Mouse (Mus musculus) layer of hippocampus, postnatal 10 days (tissue): ENCODE data around the gene Slc16a5. TPM values are rescaled to one million over a fixed set of nuclear protein-coding genes. Genes with fewer than 3 reads are reported as not detected.
"Not testable (repeated sequence)": the region's sequence is repeated elsewhere in the genome, so short reads cannot be mapped to it uniquely, and the experiment has no call there.

Experiments used
- DNase-seq, 2 experiments: peaks; one replicate each; pipeline ENCODE4 v3.0.0; 2021; ENCODE audit warnings: low spot score in 2 of 2
- total RNA-seq, 2 experiments: library from RNA; stranded (reverse); gene quantifications; 2 replicates each; pipeline ENCODE4 v1.2.3; 2021

The Slc16a5 gene
- total RNA-seq, 2 experiments from 2014 or later, result not detected

DNA sequence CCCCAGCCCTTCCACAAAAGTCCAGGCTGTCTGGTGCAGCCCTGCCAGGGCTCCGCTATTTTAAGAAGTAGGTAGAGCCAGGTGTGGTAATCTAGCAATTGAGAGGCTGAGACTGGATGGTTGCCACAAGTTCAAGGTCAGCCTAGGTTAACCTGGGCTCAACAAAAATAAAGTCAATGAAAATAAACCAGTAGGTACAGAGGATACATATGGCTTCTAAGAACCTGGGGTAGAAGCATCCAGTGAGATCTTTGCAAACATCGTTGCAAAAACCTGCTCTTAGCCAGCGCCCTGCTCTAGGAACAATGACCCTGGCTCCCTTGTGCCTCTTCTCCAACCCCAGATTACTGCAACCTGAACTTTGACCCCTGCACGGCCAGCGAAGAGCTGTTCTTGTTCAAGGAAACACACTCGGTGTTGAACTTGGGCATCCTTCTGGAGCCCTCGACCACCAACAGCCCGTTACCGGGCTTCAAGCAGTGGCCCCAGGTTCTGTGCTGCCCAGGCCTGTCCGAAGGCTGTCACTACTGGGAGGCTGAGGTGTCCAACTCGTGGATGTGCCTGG is 14.9 kb upstream of the Slc16a5 start:
- no peak for DNase-seq

DNA sequence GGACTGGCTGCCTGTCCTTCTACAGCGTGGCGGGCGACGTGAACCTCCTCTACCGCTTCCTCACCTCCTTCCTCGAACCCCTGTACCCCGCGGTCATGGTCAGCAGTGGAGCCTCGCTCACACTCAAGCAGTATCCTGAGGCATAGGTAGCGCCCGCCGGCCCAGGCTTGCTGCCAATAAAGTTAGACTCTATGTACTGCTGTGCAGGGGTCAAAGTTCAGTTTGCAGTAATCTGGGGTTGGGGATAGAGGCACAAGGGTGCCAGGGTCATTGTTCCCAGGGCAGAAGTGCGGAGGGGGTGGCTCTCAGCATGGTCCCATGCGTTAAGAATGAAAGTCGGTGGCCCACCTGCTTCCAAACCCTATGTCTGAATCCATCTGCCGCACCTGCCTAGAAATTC is 14.2 kb upstream of the Slc16a5 start:
- no peak for DNase-seq

DNA sequence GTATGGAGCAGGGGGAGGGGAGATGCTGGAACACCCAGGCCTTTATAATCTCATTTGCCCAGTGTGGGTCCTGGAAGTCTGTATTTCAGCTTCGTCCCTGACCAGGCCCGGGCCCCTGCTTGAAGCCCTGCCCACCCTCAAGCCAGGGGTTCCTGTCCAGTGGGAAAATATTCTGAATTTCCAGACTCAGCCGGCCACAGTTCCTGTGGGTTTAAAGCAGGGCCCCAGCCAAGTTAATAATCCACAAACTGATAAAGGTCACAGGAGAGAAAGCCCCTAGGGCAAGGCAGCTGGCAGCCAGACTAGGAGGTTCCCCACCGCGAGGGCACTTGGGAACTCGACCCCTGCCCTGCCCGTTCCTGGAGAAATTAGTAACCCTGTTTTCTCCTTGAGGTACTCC is 13.3 kb upstream of the Slc16a5 start:
- DNase-seq, result no peak

DNA sequence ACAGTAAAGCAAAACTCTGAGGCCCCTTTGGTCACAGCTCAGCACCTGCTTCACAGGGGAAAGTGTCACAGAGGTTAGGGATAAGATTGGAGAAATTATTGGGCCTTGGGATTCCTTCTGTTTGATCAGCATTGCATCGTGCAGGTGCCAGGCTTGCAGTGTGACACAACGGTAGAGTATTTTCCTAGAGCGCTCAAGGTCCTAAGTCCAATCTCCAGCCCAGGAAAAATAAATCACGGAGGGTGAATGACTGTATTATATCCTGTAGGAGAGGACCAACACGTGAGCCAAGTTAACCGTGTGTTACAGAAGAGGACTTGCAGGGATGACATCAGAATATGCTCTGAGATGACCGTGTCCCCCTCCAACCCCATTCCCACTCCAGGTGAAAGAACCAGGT is 12.1 kb upstream of the Slc16a5 start:
- DNase-seq, result no peak

DNA sequence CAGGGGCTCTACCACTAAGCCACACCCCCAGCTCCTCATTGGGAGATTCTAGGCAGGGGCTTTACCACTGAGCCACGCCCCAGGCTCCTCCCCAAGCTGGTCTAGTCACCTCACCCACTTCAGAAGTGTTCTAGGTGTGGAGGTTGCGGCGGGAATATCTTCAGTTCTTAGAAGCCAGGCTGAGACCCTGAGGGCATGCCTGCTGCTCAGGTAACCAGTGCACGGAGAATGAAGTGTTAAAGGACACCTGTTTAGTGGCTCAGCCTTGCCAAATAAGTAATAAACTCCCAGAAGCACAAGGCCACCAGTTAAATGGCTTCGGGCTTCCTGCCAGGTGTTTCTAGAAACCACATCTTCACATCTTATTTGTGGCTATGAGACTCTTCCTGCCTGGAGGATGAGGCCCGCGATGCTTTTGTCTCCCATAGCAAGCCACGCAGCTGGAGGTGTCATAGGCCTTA is 10.5 kb upstream of the Slc16a5 start:
- DNase-seq, result no peak

DNA sequence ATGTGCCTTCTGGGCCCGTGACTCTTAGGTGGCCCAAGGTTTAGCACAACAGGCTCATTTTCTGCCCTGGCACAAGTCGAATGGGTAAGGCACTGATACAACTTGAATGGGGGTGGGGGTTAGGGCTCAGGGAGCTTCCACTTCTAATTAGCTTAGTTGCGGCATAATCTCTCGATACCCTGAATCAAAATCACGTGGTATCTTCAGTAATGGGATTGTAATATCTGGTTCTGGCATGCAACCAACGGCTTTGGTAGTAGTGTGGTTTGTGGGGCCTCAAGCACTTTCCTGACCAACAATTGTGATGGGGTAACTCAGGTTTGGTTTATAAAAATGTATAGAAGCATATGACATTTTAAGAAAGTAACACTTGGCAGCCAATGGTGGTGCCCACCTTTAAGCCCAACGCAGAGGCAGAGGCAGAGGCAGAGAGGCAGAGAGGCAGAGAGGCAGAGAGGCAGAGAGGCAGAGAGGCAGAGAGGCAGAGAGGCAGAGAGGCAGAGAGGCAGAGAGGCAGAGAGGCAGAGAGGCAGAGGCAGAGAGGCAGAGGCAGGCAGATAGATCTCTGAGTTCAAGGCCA is 9.9 kb upstream of the Slc16a5 start:
- DNase-seq, result no peak

DNA sequence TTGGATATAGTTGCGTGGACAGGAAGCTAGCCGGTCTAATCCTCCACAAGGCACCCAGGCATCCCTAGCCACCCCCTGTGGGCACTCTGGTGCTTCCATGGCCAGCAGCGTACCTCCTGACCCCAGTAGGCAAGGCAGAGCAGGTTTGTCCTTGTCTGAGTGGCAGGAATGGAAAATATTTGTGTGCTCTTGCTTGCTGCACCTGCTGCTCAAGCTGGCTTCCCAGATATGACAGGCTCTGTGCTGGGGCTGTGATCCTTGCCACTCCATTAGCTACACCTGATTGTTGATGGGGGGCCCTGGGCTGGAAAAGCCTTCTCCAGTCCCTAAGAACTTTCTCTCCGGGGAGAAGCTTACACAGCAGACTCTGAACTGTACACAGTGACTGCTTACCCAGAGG is 9.0 kb upstream of the Slc16a5 start:
- DNase-seq, result no peak

DNA sequence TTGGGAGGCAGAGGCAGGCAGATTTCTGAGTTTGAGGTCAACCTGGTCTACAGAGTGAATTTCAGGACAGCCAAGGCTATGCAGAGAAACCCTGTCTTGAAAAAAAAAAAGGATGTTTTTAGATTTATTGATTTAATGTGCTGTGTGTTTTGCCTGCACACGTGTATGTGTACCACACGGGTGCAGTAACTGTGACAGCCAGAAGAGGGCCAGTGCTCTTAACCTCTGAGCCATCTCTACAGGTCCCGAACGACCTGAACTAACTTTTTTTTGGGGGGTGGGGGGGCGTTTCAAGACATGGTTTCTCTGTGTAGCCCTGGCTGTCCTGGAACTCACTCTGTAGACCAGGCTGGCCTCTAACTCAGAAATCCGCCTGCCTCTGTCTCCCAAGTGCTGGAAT is 7.5 kb upstream of the Slc16a5 start:
- not testable (repeated sequence) for DNase-seq

DNA sequence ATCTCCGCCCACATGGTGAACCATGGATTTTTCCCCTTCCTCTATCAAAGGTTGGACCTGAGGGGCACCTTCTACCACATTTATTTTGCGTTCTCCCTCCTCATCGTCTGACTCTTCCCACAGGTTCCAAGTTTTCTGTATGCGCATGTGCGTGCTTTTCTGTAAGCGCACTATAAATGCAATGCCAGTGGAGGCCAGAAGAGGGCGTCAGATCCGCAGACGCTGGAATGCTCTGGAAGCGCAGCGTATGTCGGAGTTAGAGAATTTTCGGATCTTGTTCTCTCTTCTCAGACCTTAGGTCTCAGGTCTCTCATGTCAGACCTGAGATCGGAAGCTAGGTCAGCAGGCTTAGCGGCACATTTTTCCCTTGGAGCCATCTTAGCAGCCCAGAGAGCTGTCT is 6.7 kb upstream of the Slc16a5 start:
- DNase-seq, result no peak

DNA sequence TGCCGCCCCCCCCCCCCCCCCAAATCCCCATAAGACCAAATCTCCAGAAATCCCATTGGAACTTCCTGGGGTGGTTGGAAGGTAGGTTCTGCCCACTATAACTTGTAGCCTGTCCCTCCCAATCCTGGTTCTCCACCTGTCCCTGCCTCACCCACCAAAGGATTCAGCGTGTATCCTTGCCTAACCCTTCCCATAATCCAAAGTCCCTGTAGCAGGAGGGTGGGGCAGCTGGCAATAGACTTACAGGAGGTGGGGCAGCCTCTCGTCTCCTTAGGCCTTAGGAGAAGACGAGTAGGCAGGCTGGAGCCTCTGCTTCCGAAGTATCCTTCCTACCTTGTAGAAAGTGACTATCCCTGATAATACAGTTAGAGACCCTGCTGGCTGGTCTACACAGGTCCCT is 6.1 kb upstream of the Slc16a5 start:
- no peak for DNase-seq

DNA sequence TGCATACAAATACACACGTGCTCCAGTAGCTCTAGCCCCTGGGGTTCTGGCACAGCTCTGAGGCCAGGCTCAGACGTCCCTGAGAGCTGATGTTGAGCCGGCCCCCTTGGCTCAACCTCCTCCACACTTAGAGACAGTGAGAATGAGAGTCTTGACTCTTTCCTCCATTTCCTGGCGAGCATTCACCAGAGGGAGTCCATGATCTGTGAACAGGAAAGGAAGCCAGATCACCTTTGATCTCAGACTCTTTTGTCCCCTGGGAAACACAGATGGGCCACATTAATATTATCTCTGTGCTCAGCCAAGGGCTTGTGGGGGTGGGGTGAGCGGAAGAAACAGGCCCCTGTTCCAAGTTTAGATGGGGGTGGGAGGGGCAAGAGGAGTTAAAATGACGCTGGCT is 4.9 kb upstream of the Slc16a5 start:
- no peak for DNase-seq

DNA sequence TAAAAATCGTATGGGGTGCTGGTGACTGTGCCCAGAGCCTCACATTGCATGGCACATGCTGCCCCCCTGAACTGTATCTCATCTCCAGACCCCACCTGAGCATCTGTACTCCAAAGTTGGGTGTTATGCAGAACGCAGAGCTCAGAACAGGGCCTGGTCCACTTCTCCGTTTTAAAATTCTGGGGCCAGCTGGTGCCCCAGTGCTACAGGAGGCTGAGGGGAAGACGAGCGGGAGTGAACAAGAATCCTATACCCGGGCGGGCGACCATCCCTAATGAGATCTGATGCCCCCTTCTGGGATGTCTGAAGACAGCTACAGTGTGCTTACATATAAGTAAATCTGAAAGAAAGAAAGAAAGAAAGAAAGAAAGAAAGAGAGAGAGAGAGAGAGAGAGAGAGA is 1.3 kb upstream of the Slc16a5 start:
- no peak for DNase-seq

DNA sequence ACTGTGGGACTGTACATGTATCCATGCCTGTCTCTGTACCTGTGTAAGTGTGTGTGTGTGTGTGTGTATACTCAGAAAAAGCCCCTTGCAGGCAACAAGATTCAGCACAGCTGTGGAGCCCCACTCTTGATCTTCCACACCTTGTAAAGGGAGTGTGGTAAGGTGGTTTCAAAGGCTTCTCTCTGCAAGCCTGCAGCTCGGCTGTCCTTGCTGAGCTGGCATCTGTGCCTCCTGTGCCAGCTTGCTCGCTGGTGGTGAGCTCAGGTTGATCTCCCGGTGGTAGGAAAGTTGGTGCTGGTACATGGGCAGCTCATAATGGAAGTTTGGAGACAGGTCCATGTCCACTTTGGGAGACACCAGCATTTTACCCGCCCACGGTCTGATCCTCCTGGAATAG is 430 bp upstream of the Slc16a5 start:
- DNase-seq, result no peak

DNA sequence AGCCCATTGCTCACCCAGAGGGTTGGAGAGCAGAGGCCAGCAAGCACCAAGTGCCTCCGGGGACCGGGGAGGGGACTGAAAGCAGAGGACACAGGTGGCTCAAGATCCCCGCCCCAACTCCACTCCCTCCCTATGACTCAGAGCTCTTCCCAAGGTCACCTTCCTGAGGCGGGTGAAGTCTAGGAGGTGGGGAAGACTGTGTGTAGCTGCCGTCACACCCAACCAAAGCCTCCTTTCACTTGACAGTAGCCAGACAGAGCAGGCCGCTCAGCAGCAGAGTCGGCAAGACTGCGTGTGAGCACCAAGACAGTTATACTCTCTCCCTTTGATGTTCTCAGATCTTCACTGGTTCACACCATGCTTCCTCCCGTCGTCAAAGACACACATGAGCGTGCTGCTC is 1.1 kb downstream of the Slc16a5 start:
- no peak for DNase-seq

DNA sequence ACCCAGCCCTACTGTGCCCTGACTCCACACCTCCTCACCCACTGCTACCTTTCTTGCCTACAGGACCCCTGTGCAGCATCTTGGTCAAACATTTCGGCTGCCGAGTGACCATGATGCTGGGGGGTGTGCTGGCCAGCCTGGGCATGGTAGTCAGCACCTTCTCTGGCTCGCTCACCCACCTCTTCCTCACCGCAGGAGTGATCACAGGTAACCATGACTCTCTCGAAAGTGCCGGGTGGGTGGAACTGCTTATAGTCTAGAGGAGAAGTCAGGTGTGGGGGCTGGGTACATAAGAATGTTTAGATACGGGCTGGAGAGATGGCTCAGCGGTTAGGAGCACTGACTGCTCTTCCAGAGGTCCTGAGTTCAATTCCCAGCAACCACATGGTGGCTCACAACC is 2.6 kb downstream of the Slc16a5 start:
- DNase-seq, result no peak

DNA sequence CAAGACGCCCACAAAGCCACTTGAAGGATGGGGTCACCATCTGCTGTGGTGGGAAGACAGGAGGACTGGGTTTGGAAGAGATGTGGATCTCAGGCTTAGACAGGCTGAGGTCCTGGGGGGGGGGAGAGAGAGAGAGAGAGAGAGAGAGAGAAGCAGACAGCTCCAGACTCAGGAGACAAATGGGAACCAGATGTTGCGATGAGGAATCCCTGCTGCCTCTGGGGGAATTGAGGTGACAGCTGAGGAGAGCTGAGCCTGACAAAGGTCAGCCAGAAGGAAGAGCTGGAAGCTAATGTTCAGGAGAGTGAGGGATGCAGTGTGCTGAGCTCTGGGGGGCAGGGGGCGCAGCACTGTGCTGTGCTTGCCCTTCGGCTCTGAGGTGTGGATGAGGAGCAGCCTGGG is 4.9 kb downstream of the Slc16a5 start:
- DNase-seq, result no peak

DNA sequence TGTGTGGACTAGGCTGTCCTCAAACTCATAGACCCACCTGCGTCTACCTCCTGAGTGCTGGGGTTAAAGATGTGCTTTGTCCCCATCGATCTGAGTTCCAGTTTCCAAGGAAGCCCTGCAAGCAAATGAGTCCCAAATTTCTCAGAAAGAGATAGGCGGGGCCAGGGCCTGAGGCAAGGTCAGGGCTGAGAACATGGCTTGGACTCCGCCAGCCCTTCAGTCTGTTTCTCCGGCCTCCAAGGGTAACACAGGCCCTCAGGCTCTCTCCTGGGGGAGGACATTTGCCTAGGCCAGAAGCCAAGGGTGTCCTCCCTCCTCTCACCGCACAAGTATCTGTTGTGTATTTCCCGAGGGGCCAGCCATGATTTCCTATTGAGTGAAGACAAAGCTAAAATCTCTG is 9.9 kb downstream of the Slc16a5 start:
- no peak for DNase-seq

DNA sequence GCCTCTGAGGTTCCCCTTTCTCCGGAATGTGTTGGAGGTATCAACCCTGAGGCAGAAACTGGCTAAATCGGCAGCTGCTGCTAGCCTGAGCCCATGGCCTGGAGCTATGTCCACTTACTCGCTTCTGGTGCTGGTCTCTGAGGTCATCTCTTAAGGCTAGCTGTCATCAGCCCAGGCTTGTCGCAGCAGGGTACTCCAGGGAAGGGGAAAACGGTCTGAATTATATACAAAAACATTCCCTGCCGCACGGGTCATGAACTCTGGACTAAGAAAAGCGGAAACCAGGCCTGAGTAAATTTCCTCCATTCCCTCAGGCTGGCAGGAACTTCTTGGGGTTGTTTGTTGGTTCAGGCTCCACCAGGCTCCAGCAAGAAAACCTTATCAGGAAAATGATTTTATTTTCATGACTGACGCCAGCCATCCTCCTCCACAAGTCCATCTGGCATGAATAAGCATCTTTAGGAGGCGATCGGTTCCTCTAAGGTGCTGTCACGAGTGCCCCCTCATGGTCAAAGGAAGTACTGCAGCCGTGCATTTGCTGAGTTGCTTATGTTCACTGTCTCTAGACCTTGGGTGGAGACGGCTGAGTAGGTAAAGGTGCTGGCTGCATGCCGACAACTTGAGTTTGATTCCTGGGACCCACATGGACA is 11.5 kb downstream of the Slc16a5 start:
- DNase-seq, result peak; percentile 95

DNA sequence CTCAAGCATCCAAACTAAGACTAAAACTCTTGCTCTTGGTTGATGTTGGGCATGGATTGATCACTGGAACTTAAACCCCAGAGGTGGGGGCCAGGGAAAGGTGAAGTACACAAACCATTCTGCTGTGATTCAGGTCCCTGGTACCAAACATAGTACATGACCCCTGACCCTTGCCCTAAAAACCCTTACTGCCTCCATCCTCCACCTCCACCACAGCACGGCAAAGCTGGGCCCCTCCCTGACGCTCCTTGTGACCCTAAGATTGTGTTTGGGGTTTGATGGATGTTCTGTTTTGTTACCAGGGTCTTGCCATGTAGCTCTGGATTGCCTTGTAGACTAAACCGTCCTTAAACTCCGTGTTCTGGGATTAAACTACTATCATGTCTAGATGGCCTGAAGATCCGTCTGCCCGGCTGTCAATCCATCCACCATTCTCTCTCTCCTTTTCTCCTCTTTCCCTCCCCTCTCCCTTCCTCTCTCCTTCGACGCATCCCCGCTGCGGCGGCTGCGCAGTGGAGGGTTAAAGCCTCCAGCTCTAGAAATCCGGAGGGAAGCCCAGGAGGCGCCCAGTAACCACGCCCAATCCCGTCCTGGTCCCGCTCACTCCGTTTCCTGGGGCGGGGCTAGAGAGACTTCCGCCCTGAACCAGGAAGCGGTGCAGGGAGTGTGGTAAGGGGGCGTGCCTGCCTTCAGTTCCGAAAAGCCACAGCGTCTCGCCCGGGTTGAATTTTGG is 12.9 kb downstream of the Slc16a5 start, which contains the start of gene Armc7:
Armc7 (plus strand) TSS at position 643 of the 733 bp plus-strand sequence.
- peak; percentile 93 to 96 for DNase-seq

DNA sequence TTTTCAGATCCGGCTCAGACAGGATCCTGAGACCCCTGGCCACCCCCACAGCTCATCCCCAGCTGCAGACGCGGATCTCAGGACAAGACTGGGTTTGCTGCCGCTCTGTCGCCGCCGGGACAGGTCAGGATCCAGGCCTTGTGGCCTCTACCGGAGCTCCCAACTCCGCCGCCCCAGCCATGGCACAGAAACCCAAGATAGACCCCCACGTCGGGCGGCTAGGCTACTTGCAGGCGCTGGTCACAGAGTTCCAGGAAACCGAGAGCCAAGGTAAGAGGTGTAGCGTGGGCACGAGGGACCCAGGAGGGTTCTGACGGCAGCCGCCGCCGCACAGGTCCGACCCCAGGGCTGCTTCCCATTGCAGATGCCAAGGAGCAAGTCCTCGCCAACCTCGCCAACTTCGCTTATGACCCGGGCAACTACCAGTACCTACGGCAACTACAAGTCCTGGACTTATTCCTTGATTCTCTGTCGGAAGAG is 13.5 kb downstream of the Slc16a5 start:
- DNase-seq, result no peak

DNA sequence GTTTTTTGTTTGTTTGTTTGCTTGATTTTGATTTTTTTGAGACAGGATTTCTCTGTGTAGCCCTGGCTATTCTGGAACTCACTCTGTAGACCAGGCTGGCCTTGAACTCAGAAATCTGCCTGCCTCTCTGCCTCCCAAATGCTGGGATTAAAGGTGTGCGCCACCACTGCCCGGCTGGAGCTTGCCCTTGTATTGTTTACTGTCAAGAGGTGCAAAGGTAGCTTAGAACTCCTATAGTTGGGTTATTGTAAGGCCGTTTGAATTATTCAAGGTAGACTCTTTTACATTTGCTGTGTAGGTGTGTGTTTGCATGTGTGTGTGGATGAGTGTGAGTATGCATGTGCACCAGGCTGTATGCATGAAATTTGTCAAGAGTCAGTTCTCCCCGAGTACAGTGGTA is 14.4 kb downstream of the Slc16a5 start:
- DNase-seq, result not testable (repeated sequence)

DNA sequence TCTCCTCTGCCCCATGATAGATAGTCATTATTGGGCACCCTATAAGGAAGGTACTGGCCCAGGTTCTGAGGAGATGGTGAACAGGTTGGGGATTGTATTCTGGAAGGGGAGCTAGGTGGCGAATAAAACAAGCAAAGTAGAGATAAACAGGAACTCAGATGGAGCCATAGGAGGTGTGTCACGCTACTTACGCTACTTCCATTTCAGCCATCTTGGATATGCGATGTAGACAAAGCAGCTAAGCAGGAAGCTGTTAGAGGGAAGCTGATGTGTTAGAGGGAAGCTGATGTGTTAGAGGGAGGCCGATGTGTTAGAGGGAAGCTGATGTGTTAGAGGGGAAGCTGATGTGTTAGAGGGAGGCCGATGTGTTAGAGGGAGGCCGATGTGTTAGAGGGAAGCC is 15.1 kb downstream of the Slc16a5 start:
- not testable (repeated sequence) for DNase-seq
